Mouse (Mus musculus) lung, postnatal 36 days (tissue): Measurements from ENCODE around the gene Inha.

Source experiments
- DNase-seq: peaks from one replicate; pipeline ENCODE4 v3.0.0; 2022; ENCODE audit warnings: mixed read lengths

Gene Inha

DNA sequence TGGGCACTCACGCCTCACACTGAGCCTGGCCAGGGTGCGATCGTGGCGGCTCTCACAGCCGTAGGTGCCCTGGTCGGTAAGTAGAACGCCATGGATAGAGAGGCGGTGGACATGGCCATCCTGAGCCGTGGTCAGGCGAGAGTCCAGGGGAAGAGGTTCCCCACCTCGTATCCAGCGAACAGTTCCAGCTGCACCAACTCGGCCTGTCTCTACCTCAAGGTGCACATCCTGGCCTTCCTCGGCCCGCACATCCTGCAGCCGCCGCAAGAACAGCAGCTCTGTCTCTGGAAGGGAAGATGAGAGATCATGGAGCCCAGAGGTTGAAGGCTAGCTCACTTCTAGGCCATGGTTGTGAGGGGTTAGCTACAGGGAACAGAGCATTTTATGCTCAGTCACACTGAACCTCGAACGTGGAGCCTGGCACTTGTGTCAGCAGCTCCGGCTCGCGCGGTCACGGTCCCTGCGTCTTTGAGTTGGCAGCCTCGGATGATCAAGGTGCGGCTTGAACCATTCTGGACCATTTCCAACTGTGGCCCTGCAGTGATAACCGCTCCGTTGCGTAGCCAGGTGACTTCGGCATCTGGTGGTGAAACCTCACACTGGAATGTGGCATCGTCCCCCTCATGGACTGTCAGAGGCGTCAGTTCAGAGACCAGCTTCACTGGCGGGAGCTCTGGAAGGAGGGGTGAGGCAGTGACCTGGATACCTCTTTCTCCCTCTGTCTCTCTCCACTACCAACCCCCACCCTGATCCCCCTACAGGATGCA lies 15.9 kb upstream of the Inha start:
- no peak for DNase-seq

DNA sequence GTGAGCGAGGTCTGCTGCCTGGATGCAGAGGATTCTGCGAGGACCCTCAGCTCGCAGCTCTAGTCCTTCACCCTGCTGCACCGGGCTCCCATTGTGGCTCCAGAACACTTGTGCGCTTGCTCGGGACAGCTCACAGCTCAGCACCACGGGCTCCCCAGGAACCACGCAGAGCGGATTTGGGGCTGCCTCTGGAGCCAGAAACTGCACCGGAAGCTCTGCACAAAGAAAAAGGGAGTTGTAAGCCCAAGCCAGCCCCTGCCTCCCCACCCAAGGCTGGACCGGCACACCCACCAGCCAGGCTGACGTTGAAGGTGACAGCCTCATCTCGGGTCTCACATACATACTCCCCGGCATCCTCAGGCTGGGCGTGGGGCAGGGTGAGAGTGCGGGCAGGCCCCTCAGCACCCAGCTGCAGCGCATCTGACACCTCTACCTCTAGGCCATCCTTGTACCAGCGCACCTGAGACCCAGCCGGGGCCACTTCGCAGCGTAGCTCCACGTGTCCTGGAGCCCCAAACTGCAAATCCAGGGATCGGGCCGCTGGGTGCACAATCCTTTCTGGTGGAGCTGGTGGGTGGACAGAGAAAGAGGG lies 14.2 kb upstream of the Inha start:
- DNase-seq: no peak

DNA sequence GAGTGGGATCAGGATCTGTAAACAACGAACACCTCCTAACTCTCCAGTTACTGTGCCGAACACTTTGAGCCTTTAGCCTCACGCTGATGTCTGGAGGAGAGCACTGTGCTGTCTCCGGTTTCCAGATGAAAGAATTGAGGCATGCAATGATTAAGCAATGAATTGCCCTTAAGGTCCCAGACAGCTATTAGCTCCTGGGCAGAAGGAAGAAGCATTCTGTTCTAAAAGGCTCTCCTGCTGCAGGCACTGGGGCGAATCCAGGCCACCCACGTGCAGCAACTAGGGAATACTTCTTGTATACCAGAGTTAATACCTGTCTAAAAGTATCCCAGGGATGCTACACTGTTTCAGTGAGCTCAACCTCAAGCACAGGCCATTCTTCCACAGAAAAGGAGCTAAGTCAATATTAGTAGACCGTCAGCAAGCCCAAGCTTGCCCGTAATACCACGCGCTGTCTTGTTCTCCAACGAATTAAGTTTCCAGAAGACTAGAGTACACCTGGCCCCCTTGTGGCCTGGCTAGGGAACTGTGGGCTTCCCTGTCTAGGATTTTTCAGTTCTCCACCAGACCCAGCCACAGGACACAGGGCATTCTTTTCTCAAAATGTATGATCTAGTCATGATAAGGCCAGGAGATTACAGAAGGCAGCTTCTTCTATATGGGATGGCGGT lies 11.9 kb upstream of the Inha start:
- peak; percentile 52 for DNase-seq

DNA sequence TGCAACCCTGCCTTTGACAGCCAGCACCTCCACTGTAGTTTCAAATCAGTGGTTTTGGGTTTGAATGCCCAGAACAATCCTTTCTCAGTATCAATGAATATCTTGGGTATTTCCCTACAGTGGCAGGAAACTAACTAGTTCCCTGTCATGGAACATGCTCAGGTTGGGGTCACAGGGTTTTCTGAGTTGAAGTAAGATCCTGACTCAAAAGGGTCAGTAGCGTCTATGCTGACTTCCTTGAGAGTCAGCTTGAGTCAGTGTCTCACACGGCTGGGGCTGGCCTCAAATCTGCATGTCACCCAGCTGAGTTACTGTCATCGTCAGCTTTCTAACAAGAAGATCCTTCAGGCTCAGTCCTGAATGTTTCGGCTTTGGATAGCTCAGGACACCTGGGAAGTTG lies 8.0 kb upstream of the Inha start:
- no peak for DNase-seq

DNA sequence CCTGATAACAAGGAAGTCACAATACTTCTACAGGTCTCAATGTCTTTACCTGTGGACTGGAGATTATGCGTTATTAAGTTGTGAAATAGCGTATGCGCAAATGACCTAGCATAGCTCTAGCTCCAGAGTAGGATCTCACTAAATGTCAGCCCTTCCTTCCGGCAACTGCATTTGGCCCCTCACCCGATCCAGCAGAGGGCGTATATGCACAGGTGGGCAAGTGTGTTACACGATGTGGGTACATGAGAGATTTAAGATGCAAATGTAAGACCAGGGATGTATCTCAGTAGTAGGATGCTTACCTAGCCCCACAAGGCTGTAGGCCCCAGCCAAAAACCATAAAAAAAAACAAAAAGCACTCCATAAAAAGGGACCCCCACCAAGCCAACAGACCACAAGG lies 7.4 kb upstream of the Inha start:
- no peak for DNase-seq

DNA sequence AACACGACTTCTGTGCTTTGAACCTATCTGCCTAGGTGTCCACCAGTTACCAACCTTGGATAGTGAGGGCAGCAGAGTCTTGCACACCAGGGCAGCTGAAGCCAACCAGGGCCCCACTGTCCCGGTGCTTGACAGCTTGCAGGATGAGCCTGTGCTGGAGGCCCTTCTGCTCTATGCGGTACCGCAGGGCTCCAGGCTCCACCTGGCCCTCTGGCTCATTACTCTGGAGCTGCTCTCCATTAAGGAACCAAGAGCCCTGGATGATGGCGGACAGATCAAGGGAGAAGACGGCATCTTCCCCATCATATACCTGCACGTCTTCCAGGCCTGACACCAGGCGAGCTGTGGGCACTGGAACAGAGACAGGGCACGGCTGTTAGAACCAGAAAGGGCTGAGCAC lies 5.0 kb upstream of the Inha start:
- no peak for DNase-seq

DNA sequence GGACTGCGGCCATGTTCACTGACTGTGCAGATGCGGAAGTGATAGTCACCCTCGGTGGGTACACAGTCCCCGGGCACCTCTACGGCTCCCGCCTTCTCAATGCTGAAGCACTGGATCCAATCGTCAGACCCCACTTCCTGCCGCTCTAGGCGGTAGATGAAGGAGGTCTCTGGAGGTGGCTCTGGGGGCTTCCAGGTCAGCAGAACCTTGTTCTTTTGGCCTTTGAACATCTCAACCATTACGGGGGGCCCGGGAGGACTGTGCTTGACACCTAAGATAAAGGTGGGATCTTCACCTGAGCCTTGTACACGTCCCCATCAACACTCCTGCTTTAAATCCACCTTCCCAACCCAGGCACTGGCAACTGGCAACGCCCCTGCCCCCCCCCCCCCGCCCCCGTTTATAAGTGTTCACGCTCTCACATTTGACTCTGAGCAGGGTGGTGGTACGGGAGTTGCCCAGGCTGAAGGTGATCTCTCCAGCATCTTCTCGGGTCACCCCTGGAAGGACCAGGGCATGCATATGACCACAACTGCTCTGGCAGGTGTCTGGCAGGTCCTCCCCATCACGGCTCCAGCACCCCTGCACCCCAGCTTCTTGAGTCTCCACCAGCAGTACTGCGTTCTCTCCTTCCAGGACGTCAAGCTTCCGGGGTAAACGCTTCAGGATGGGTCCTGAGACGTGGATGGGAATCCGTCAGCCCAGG lies 3.8 kb upstream of the Inha start:
- no peak for DNase-seq

DNA sequence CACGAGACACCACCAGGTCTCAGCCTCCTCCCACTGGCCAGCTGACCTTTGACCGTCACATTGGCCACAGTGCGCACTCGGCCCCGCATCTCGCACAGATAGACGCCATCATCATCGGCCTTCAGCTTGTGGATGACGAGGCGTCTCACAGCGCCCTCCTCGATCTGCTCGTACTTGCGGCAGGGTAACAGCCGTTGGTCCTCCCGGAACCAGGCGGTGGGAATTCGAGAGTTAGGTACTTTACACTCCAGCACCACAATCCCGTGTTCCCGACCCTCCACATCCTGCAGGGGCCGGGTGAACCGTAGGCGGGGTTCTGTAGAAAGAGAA lies 3.3 kb upstream of the Inha start:
- DNase-seq: no peak

DNA sequence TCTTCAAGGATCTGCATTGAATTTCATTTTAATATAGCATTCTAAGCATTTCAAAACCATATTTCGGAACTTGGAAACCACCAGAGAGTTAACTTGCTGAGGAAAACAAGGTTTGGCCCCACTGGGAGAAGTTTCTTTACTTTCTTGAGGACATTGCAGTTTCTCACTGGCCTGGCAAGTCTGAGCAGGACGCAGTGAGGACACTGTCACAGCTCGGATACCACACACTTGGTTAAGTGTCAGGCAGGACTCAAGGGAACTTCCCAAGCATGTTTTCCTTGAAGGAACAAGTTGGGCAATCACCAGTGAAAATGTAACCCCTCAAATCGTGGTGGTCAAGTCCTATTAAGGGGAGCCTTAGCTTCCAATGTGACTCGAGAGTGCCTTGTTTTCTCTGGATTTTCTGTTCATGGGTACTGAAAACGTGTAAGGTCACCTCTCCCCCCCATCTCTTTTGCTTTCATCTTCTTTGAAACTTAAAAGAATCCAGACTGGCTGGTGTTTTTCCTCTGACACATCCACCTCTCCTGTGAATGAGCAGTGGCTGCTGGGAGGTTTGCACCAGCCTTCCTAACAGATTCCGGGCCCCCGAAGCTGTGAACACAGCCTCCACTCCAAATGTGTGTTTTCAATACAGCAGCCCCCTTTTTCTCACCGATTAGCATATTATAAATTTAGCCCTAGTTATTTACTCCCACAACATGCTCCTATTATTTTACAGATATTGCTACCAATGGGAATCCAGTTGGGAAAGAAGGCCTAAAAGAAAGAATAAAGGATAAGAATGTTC lies 2.4 kb upstream of the Inha start:
- no peak for DNase-seq

DNA sequence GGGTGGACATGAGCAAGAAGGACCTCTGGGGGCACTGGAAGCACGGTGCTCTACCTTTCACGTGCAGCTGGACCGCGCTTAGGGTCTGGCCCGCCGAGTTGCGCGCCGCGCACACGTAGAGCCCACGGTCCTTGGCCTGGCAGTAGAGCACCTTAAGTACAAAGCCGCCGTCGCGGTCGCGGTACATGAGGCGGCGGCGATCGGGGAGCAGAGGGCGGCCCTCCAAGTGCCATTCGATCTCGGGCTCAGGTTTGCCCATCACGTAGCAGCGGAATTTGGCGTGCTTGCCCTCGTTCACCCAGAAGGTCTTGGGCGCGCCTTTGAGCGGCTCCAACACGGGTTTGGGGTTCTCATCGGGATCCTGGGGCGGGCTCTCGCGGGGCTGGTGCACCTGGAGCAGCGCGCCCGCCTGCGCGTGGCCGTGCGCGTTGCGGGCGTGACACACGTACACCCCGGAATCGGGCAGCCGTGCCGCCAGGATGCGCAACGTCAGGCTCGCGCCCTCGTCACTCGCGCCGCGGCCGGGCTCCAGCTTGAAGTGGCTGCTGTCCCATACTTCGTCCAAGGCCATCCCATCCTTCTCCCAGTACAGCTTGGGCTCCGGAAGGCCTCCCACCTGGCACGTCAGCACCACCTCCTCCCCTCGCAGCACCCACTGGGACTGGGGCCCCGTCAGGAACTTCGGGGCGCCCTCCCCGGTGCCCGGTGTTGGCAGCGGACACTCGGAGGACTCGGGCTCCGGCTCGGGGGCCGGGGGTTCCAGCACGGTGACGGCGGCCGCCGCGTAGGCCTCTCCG lies 1.5 kb upstream of the Inha start:
- peak; percentile 61 for DNase-seq

DNA sequence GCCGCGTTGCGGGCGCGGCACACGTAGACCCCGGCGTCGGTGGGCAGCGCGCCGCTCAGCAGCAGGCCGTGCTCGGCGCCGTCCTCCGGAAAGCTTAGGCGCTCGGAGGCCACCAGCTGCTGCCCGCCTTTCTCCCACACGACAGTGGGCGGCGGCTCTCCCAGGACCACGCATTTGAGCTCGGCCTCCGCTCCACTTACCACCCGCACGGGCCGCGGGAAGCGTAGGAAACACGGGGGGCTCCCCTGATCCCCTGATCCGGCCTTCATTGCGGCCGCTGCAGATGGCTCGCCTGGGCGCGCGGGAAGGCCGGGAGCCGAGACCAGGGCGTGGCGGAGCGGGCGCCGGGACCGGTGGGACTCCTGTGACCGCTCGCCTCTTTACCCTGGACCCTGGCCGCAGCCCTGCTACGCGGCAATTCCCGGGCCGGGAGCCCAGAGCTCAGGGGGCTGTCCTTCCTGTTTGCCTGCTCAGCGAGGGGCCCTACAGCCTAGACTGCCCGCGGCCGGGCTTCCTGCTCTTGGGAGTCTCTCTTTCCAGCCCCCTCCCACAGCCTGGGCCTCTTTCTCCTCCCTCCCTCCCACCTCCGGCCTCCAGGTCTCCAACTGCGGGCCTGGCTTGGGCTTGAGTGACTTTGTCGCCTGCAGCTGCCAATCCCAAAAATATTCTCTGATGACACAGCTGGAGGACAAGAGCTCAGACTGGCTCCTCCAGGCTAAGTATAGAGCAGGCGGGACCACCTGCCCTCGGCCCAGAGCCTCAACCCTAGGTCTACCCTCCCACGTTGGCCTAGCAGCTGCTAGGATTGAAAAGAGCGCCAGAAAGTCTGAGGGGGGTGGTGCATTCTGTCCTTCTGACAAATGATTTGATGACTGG lies 683 bp upstream of the Inha start, which contains the start of gene Obsl1:
TSS of gene Obsl1 (minus strand) at position 497 of the 876 bp plus-strand sequence.
- DNase-seq: peak; percentile 49

DNA sequence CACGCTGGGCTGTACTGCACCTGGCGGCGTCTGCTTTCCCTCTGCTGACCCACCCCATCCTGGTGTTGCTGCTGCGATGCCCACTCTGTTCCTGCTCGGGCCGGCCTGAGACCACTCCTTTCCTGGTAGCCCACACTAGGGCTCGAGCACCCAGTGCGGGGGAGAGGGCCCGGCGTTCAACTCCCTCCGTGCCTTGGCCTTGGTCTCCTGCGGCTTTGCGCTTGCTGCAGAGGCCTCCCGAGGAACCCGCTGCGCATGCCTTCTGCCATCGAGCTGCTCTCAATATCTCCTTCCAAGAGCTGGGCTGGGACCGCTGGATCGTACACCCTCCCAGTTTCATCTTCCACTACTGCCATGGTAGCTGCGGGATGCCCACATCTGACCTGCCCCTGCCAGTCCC lies 2.7 kb downstream of the Inha start:
- no peak for DNase-seq

DNA sequence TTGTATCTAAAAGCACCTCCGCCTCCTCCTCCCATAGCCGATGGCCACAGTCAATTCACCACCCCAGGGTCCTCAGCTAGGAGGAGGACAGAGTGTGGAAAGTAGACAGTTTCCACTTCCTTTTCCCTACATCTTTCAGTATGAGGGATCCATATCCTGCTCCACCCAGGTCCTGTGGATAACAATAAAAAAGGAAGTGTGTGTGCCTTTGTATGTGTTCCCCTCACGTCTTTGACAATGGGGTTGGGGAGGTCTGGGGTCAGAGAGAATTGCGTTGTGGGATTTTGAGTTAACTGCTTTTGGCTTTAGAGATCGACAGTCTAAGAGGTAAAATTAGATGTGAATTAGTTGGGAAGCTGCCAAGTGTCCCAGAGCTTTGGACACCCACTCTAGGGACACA lies 3.3 kb downstream of the Inha start:
- DNase-seq: no peak

DNA sequence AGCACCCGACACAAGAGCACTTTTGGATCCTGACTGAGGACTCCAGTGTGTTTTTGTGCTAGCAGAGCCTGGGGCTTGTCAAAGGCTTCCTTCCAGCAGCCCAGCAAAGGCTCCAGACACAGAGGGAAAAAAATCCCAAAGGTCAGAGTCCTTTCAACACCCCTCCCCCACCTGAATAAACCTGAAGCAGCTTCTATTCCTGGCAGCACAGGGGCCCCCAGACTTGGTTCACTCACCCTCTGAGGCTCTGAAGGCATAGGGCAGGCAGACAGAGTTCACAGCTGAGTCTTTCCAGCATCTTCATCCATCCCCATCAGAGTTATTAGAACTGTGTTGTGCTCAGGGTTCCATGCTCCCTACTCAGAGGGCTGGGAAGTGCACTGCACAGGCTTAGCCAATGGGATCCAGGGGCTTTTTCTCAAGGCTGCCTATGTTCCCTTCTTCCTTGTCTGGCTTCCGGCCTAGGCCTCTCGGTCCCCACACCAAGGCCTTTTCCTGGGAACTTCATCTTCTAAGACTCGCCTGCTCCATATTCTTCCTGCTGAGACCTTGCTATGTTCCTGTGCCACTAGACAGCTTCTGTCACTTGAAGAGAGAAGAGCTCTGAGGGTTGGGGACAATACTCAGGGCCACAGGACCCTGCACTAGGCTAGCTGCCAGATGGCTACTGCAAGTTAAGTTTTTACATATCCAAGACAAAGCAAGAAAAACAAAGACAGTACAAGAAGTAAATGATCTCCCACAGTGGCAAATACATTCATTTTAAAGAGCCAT lies 4.7 kb downstream of the Inha start:
- no peak for DNase-seq

DNA sequence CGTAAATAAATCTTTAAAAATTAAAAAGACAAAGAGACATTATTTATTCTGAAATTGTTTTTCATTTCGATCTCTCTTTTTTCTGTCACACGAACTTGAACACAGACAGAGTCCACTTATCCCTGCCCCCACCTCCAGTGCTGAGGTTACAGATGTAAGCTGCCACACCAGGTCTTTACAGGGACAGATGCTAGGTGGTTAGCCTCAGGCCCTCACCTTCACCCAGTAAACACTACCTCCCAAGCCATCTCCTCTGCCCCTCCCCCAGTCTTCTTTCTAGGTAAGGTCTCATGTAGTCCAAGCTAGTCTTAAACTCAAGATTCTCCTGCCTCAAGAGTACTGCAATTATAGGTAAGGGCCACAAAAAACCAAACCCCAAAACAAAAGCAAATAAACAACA lies 5.7 kb downstream of the Inha start:
- no peak for DNase-seq

DNA sequence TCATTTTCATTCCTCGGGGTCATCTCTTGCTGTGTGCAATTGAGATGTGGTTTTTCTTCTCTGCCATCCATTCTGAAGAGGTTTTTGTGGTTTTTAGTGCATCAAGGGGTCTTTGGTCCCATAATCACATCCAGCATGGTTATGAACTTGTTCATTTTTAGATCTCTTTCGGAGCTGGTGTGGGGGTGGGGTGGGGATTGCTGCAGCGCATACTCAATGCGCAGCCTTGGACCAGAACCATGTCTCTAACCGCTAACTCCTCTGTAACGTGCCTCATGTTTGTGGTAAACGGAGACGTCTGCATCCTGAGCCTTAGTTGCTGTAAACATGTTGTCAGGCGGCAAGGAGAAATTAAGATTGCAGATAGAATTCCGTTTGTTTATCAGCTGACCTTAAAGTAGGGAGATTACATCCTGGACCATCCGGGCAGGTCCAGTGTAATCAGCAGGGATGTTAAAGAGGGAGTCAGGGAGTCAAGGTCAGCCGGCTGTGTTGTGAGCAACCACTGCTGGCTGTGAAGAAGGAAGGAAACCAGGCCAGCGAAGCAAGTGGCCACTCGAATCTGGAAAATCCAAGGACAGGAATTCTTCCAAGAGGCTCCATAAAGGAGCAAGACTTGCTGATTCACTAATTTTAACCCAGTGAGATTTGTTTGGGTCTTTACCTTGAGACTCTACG lies 10.0 kb downstream of the Inha start:
- no peak for DNase-seq

DNA sequence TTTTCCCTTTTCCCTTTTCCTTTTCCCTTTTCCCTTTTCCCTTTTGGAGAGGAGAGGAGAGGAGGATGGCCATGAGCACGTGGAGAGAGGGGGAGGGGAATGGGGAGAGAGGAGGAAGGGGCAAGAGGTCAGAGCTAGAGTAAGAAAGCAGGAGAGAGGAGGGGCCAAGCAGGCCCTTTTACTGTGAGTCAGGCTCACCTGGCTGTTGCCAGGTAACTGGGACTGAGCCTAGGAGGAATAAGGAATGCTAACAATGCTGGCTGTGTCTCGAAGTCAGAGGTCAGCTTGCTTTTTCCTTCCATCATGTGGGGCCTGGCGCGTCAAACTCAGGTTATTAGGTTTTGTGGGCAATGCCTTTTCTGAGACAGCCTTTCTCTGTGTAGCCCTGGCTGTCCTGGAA lies 11.1 kb downstream of the Inha start:
- no peak for DNase-seq

DNA sequence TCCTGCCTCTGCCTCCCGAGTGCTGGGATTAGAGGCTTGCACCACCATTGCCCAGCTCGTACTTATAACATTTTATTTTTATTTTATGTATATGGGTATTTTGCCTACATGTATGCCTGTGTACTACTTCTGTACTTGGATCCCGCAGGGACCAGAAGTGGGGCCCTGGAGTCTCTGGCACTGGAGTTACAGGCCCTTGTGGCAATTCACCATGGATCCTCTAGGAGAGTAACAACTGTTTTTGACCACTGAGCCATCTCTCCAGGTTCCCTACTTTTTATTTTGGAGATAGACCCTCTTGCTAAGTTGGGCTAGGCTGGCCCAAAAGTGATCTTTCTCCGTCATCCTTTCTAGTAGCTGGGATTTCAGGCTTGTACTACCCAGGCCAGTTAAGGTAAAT lies 11.6 kb downstream of the Inha start:
- no peak for DNase-seq

DNA sequence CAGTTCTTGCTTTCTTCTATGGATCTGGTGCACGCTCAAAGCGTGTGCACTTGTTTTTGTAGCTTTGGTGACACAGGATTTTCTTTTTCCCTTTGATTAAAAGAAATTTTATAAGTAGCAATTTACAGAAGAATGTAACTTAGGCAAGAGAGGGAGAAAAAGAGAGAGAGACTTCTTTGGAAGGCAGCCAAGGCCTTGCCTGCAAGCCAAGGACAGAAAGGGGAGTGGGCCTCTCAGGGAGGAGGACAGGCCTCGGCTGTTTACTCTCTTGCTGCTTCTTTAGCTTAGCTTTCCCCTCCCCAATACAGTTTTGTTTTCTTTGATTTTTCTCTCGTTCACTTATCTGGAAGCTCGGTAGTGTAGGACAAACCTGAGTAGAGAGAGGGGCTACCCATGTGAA lies 12.7 kb downstream of the Inha start:
- DNase-seq: no peak
